Mouse (Mus musculus) kidney, embryonic 16.5 days (tissue): ENCODE measurements around the gene Cox4i2. TPM values are rescaled to one million over a fixed set of nuclear protein-coding genes. Genes with fewer than 3 reads are reported as not detected.

Source experiments
- ATAC-seq: fragments of 200-750 bp; cut with Nextera tagmentation; 2 replicates; pipeline ENCODE4 v1.8.0; 2017; ENCODE audit warnings: moderate TSS enrichment; ENCODE audit not compliant: low FRiP score, low TSS enrichment
- H3K27ac ChIP-seq: fragments of 300-500 bp; sonication (generic); 2 replicates; pipeline ENCODE4 v1.5.1; 2014; ENCODE audit warnings: low read length
- H3K27me3 ChIP-seq: fragments of 300-500 bp; sonication (generic); 2 replicates; pipeline ENCODE4 v1.6.1; 2014; ENCODE audit warnings: low read length, control low read depth, mixed read lengths; ENCODE audit not compliant: insufficient read depth
- H3K36me3 ChIP-seq: fragments of 300-500 bp; sonication (generic); 2 replicates; pipeline ENCODE4 v1.6.1; 2014; ENCODE audit warnings: low read length, control low read depth, mixed read lengths; ENCODE audit not compliant: insufficient read depth
- H3K4me1 ChIP-seq: fragments of 300-500 bp; sonication (generic); 2 replicates; pipeline ENCODE4 v1.6.1; 2014; ENCODE audit warnings: low read length, control low read depth, mixed read lengths; ENCODE audit not compliant: insufficient read depth
- H3K4me2 ChIP-seq: fragments of 300-500 bp; sonication (generic); replicated peaks from 2 replicates; pipeline ENCODE4 v1.6.1; 2014; ENCODE audit warnings: low read depth, low read length
- H3K4me3 ChIP-seq: fragments of 300-500 bp; sonication (generic); 2 replicates; pipeline ENCODE4 v1.5.1; 2014; ENCODE audit warnings: mild to moderate bottlenecking, low read length
- H3K9ac ChIP-seq: fragments of 300-500 bp; sonication (generic); replicated peaks from 2 replicates; pipeline ENCODE4 v1.6.1; 2014; ENCODE audit warnings: low read length
- H3K9me3 ChIP-seq: fragments of 300-500 bp; sonication (generic); 2 replicates; pipeline ENCODE4 v1.6.1; 2016; ENCODE audit warnings: low read length, control low read depth
- WGBS: fragments of 180-500 bp; shearing (Covaris S2); extraction: QIAGEN DNeasy Blood & Tissue Kit; methylation state at CpG from one replicate; pipeline ENCODE4 v1.1.7; 2014; 5-methylcytosine and 5-hydroxymethylcytosine counted together
- polyA plus RNA-seq: library from polyadenylated mRNA; unstranded; fragments of >200 nt; fragmentation: Nextera tagmentation; extraction: Ambion mirVana; gene quantifications from 2 replicates; pipeline ENCODE4 v1.2.1, GENCODE M21; 2015

Cox4i2 gene
- polyA plus RNA-seq, 1 experiment from 2014 or later, result 22.1 TPM

DNA sequence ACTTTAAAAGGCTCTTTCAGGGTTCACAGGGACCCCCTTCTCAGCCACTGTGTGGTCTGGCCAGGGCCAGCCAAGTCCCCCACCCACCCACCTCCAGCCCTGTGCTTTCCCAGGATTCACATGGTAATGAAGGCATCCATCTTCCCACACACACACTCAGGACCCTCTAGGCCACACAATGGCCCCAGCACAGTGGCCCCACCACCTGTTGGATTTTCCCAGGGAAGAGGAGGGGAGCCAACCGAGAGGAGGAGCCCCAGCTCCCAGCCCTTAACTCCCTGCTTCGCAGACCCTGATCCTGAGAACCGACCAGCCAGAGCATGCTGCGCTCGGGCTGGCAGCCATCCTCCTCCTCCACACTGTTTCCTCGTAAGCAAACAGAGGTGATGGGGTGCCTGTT is 35.9 kb upstream of the Cox4i2 start:
- H3K4me2 ChIP-seq, result no peak overlapping the region
- no peak overlapping the region for H3K4me3 ChIP-seq
- no peaks in the 10 kb centered on the region for H3K9me3 ChIP-seq
- no peaks in the 10 kb centered on the region for H3K36me3 ChIP-seq
- WGBS, result 21% methylated on average over 6 of the region's 6 CpGs
- peak overlapping the region; percentile 9; the same call in 1 of the 2 replicates for H3K9ac ChIP-seq
- peak; percentile 46; the same call in 1 of the 2 replicates for ATAC-seq
- no peaks in the 10 kb centered on the region for H3K27me3 ChIP-seq
- H3K4me1 ChIP-seq, result peaks cover 24% of the 10 kb centered on the region
- H3K27ac ChIP-seq, result peak overlapping the region; percentile 37; the same call in 1 of the 2 replicates

DNA sequence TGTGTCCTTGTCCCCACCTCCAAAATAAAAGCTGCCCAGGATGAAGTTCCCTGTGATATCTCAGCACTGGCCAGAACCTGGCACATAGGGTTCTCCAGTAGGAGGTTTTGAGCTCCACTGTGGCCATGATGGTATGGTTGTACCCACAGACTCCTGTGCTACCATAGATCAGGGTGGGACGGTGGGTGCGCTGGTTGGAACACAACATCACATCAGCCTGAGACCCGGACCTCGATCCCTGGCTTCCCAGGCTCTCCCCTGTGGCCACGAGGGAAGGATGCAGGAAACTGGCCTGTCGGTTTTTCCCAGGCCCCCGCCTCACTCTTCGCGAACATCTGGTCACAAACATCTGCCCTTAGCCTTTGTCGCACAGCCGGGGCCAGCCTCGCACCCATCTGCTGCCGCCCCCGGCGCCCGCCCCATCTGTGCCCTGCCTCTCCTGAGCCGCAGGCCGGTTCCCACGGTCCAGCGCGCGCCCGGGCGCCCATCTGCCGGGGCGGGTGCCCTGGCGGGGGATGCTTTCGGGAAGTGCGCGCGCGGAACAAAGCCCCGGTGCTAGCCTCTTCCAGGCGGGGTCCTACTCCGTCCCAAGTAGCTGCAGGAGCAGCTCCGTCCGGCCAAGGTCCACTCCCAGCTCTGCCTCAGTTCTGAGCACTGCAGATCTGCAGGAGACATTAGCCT is 30.2 kb upstream of the Cox4i2 start:
- peak overlapping the region; percentile 72 for H3K9ac ChIP-seq
- peaks cover 47% of the 10 kb centered on the region for H3K4me1 ChIP-seq
- peak overlapping the region; percentile 9; the same call in 1 of the 2 replicates for H3K27ac ChIP-seq
- no peaks in the 10 kb centered on the region for H3K9me3 ChIP-seq
- H3K4me3 ChIP-seq, result peak overlapping the region; percentile 39
- peak; percentile 62 for ATAC-seq
- peak overlapping the region; percentile 68 for H3K4me2 ChIP-seq
- WGBS, result 2% methylated on average over 37 of the region's 37 CpGs
- no peaks in the 10 kb centered on the region for H3K36me3 ChIP-seq
- no peaks in the 10 kb centered on the region for H3K27me3 ChIP-seq

DNA sequence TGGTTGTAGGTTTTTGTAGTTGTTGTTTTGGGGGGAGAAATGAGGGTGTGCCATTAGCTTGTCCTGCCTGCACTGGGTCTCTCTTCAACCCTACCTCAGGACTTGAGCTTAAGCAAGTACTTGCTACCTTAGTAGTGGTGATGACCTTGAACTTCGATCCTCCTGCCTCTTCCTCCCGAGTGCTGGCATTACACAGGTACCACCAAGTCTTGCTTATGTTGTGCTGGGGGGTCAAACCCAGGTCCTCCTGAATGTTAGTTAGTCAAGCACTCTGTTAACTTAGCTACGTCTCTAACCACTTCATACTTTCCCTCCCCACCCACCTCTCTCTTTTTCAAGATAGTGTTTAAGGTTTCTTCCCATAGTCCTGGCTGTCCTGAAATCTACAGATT is 29.6 kb upstream of the Cox4i2 start:
- Histone ChIP-seq H3K4me1 (peaks cover 51% of the 10 kb centered on the region), H3K9ac (peak overlapping the region; percentile 72; the same call in 1 of the 2 replicates), H3K4me2 (peak overlapping the region; percentile 68), H3K27ac (peak overlapping the region; percentile 9; the same call in 1 of the 2 replicates), H3K9me3 (no peaks in the 10 kb centered on the region), H3K27me3 (no peaks in the 10 kb centered on the region), H3K4me3 (peak overlapping the region; percentile 39), H3K36me3 (no peaks in the 10 kb centered on the region)
- 47% methylated on average over 3 of the region's 3 CpGs for WGBS
- peak; percentile 1; the same call in 1 of the 2 replicates for ATAC-seq

DNA sequence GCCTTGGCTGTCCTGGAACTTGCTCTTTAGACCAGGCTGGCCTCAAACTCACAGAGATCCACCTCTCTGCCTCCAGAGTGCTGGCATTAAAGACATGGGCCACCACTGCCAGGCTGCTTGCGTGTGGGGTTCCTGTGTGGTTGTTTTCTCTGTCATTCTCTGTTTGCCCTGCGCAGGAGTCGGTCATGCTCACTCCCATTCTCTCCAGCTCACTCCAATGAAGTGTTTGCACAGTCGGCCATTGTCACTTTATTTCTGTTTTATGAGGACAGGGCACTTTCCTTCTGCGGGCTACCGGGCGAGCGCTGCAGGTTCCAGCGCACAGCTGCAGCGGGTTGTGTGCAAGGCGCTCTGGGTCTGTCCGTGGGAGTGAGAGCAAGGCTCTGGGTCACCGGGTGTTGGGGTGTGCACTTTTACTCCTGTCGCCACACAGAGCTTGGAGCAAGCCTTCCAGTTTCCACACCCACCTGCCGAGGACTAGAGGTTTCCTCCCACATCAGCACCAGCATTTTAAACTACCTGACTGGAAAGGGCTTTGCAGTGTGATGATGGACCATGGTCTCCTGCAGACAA is 28.7 kb upstream of the Cox4i2 start:
- 35% methylated on average over 15 of the region's 15 CpGs for WGBS
- Histone ChIP-seq H3K4me1 (peaks cover 60% of the 10 kb centered on the region), H3K4me2 (no peak overlapping the region)

DNA sequence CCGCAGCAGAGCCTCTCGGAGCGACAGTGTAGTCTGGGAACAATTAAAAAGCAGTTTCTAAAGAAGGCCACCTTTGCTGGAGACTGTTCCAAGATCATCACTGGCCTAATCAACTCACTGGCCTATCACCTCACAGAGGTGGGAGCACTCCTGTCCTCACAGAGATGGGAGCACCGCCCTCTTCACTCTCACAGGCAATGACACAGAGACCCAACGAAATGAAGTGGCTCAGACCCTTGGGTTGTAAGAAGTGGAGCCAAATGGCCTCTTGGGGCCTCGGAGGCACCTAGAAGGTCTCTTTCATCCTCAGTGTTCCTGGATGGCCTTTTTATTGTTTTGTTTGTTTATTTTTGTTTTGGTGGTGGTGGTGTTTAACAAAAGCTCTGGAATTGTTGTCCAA is 27.8 kb upstream of the Cox4i2 start:
- Histone ChIP-seq H3K4me2 (no peak overlapping the region), H3K27me3 (no peaks in the 10 kb centered on the region), H3K27ac (peak overlapping the region; percentile 54; the same call in 1 of the 2 replicates), H3K4me1 (peaks cover 61% of the 10 kb centered on the region), H3K4me3 (no peak overlapping the region), H3K9ac (no peak overlapping the region), H3K9me3 (no peaks in the 10 kb centered on the region), H3K36me3 (no peaks in the 10 kb centered on the region)
- 78% methylated on average over 6 of the region's 6 CpGs for WGBS
- ATAC-seq, result no peak

More for the DNA sequence above, 28.7 kb upstream of the Cox4i2 start:
- no peaks in the 10 kb centered on the region for H3K27me3 ChIP-seq
- H3K9ac ChIP-seq, result no peak overlapping the region
- no peak for ATAC-seq
- H3K4me3 ChIP-seq, result no peak overlapping the region
- H3K9me3 ChIP-seq, result no peaks in the 10 kb centered on the region
- peak overlapping the region; percentile 12; the same call in 1 of the 2 replicates for H3K27ac ChIP-seq
- no peaks in the 10 kb centered on the region for H3K36me3 ChIP-seq

DNA sequence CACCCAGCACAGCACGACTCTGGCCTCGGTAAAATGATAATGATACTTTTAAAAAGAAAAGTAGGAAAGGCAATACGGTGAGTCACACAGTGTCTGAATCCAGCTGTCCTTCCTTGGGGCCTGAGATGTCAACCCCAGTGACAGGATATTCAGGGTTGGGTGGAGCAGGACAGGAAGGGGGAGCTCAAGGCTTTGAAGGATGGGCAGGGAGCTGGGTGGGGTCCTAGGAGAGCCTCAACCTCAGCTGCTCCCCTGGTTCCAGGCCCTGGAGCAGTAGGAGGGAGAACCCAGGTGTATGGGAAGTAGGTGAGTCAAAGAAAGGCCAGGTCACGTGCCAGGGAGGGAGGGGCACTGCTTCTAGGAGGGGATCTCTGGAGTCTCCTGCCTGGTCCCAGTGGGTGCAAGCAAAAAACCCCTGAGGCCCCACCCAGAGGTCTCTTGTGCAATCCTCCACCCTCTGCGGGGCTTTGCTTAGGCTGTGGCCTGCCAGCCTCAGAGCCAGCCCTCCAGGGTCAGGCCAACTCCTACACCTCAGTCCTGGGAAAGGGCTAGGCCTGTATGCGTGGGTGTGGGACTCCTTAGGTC is 27.1 kb upstream of the Cox4i2 start:
- H3K4me1 ChIP-seq, result peaks cover 61% of the 10 kb centered on the region
- H3K36me3 ChIP-seq, result no peaks in the 10 kb centered on the region
- 30% methylated on average over 6 of the region's 6 CpGs for WGBS
- peak; percentile 14; the same call in 1 of the 2 replicates for ATAC-seq
- H3K4me2 ChIP-seq, result no peak overlapping the region
- H3K27ac ChIP-seq, result peak overlapping the region; percentile 54
- no peak overlapping the region for H3K9ac ChIP-seq
- no peaks in the 10 kb centered on the region for H3K27me3 ChIP-seq
- no peaks in the 10 kb centered on the region for H3K9me3 ChIP-seq
- no peak overlapping the region for H3K4me3 ChIP-seq

DNA sequence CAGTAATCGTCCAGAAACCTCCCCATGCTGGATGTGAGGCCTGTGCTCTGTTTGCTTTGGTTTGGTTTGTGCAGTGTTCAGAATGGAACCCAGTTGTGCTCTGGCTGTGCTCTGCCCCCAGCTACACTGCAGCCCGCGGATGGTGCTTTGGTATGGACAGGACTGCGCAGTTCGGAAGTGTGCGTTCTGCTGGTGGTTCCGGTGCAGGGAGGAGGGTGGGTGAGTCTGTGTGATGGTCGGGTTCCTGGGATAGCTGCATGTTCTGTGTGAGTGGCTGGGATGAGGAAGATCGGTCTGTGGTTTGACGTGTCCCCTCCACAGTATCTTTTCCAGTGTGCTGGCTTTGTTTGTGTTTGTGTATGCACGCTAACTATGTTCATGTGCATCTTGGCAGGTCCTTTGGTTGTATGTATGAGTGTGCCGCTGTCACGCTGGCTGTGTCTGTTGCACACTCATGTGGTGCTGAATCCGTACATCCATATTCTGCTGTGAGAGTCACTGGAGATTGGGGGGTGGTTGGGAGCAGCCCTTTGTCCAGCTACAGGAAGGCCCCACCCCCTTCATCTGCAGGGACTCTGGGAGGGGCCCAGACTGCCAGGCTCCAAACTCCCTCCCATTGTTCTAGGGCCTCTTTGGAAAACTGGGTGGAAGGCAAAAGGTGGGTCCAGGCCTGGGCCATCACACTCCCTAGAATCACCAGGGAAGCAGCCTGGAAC is 26.0 kb upstream of the Cox4i2 start:
- H3K4me1 ChIP-seq, result peaks cover 61% of the 10 kb centered on the region
- ATAC-seq, result 0 out of 2 replicates have a peak, but pooled peaks have one; percentile 8
- no peaks in the 10 kb centered on the region for H3K27me3 ChIP-seq
- H3K4me3 ChIP-seq, result no peak overlapping the region
- H3K9me3 ChIP-seq, result no peaks in the 10 kb centered on the region
- no peak overlapping the region for H3K4me2 ChIP-seq
- WGBS, result 81% methylated on average over 14 of the region's 14 CpGs
- peak overlapping the region; percentile 54 for H3K27ac ChIP-seq
- H3K36me3 ChIP-seq, result no peaks in the 10 kb centered on the region
- peak overlapping the region; percentile 6 for H3K9ac ChIP-seq

DNA sequence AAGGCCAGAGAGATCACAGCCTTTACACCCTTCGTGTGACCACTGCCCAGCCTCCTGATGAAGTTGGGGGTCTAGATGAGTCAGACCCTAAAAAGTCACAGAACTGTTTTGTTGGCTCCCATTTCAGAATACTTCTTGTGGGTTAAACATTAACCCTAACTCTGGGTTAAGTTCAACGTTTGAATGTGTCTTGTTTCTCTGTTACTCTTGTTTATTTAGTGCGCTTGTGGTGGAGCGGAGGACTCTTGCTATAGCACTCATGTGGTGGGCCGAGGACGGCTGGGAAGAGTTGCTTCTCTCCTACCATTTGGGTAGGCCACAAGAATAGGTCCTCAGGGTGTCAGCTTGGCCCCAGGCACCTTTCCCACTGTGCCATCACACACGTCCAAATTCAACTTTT is 25.4 kb upstream of the Cox4i2 start:
- H3K9me3 ChIP-seq, result no peaks in the 10 kb centered on the region
- H3K4me1 ChIP-seq, result peaks cover 64% of the 10 kb centered on the region
- no peak for ATAC-seq
- no peak overlapping the region for H3K4me2 ChIP-seq
- WGBS, result 73% methylated on average over 7 of the region's 7 CpGs
- no peaks in the 10 kb centered on the region for H3K36me3 ChIP-seq
- peak overlapping the region; percentile 54 for H3K27ac ChIP-seq
- H3K9ac ChIP-seq, result no peak overlapping the region
- no peak overlapping the region for H3K4me3 ChIP-seq
- H3K27me3 ChIP-seq, result no peaks in the 10 kb centered on the region

DNA sequence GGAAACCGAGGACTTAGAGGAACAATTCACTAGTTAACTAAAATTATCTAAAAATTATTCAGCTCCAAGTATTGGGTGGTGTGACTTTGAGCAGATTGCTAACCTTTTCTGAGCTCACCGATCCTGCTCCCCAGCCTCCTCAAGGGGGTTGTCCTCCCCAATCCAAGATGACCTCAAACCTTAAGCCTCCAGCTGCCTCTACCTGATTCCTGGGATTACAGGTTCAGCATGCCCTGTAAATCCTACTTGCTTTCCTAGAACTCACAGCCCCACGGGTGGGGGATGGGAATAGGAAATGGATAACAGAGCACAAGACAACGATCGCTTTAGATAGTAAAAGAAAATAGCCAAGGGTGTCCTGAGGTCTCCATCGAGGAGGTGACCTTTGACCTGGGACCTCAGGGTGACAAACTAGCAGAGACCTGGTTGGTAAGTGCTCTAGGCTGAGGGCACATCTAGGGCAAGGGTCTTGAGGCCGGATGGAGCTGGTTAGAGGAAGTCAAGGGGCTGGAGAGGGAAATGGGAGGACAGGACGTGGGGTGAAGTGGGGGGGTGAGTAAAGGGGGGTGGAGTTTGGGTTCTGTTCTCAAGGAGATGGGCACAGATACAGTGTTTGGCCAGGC is 24.8 kb upstream of the Cox4i2 start:
- 29% methylated on average over 8 of the region's 8 CpGs for whole genome bisulfite sequencing
- Histone ChIP-seq H3K9ac (peak overlapping the region; percentile 42), H3K36me3 (no peaks in the 10 kb centered on the region), H3K4me1 (peaks cover 64% of the 10 kb centered on the region), H3K27ac (peak overlapping the region; percentile 54), H3K27me3 (no peaks in the 10 kb centered on the region), H3K4me3 (no peak overlapping the region), H3K9me3 (no peaks in the 10 kb centered on the region), H3K4me2 (no peak overlapping the region)
- no peak; the same call in 1 of the 2 replicates for ATAC-seq
